Mouse (Mus musculus) testis, adult 2 months (tissue): ENCODE measurements at regions not wholly inside any gene's neighbourhood (a gene's known extent, or its start where the extent isn't known, plus 50 kb on each side); places are given as distances from the start of the nearest gene placed in this dataset.

Source experiments
- CTCF ChIP-seq: fragments of 200-500 bp; IDR thresholded peaks from 2 replicates; pipeline ENCODE4 v1.5.1; 2012; ENCODE audit warnings: low read depth, mild to moderate bottlenecking, inconsistent platforms, low read length, moderate library complexity; ENCODE audit not compliant: control insufficient read depth, insufficient read depth, insufficient replicate concordance
- POLR2A ChIP-seq: fragments of 200-500 bp; IDR thresholded peaks from 2 replicates; pipeline ENCODE4 v1.6.1; 2012; ENCODE audit warnings: low read depth, mild to moderate bottlenecking, inconsistent platforms, low read length, moderate library complexity; ENCODE audit not compliant: control insufficient read depth

GRCm38 (mm10) chr7:82053411-82053810, 61.3 kb upstream of the Bnc1 start:
- TF ChIP-seq CTCF (no peak), POLR2A (no peak)
